Mouse (Mus musculus) kidney, postnatal 10 days (tissue): ENCODE results near the gene Rcor3.

ENCODE experiments used
- DNase-seq: peaks from one replicate; pipeline ENCODE4 v3.0.0; 2021; ENCODE audit warnings: mixed read lengths

Rcor3 gene

DNA sequence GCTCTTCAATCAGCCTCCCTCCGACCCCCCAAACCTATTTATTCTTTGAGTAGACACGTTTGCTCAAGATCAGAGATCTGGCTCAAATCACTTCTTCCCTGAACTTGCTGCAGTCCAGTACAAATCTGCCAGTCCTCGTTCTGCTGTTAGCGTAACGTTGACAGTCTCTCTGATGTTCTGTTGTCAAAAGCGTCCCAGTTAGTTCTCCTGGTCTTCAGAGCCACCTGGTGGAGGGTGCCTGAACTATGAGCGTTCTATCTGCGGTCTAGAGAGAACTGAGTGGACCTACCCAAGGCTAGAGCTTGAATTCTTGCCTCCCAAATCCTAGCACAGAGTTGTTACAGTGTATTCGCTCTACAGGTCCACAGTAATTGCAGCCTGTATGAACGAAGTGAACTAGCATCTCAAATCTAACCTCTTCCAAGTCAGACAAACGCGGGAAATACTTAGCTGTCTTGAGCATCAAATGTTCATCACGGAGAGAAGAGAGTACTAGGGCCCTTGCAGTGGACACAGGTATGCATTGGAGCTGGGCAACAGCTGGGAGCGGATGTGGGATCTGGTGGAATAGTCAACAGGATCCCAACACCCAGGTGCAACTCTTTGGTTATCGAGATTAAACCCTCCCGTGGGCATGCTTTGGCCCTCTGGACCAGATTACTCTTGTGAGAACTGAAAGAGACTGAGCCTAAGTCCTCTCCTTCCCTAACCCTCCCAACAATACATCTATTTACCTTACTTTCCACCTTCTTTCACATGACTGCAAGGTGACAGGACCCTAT is 44.8 kb downstream of the Rcor3 start:
- peak; percentile 93 for DNase-seq

GRCm38 (mm10) chr1:192091806-192092772 is 45.8 kb downstream of the Rcor3 start, which contains the start of gene Traf5:
Traf5 (minus strand) TSS chr1:192092559.
- DNase-seq, result peak; percentile 100

- DNase-seq, result no peak
Measured at GRCm38 (mm10) chr1:192090689-192091567, 46.9 kb downstream of the Rcor3 start.

GRCm38 (mm10) chr1:192090281-192090680 is 47.6 kb downstream of the Rcor3 start:
- no peak for DNase-seq

DNA sequence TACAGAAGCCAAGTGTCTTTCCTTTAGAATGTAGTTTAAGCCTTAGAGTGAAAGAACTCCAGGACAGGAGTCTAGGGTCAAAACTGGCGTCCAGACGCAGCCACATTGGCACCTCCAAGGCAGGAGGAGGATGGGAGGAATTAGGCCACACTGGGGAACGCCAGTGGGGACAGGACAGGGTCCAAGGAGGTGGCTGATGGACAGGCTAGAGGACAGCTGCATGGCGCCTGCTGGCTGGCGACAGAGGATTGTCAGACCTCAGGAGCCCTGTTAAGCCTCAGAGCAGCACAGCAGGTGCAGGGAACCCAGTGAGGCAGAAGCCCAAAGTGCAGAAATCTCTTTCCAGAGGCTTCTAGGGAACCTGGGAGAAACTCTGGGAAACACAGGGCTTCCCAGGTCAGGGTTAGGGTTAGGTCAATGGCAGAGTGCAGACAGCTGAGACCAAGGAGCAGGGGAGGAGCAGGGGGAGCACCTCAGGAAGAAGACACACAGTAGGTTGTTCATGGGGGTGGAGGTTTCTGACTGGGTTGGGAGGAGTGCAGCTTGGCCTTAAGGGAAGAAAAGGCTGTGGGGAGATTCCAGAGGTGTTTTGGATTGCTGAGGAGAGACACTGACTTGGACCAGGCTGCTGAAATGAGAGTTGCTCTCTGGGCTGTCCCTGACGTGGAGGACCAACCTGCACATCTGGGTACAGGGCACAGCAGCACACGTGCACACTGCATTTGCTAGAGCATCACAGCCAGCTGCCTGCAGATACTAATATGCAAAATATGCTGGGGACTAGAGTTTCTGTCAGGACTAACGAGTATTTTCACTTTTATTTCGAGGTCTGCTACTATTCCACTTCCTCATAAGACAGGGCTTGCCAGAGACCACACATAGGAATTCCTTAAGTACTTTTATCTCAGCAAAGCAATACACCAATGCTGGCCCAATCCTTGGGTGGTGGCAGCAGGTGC is 48.4 kb downstream of the Rcor3 start:
- no peak for DNase-seq

DNA sequence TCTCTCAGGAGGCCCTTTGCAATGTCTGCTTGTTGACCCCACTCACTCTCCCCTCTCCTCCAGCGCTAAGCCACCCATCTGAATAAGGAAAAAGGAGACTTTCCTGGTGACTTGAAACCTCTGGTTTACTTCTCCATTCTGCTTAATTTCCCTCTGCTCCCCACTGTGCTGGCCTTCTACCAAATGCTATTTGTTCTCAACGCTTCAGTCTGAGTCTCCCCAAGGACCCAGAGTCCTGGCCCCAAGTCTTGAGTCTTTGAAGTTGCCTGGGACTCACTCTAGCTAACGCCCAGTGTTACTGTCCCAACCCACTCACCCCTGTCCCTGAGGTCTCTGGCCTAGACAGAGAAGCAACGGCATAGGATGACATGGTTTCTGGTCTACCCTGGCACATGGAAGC is 49.9 kb downstream of the Rcor3 start:
- DNase-seq, result no peak

DNA sequence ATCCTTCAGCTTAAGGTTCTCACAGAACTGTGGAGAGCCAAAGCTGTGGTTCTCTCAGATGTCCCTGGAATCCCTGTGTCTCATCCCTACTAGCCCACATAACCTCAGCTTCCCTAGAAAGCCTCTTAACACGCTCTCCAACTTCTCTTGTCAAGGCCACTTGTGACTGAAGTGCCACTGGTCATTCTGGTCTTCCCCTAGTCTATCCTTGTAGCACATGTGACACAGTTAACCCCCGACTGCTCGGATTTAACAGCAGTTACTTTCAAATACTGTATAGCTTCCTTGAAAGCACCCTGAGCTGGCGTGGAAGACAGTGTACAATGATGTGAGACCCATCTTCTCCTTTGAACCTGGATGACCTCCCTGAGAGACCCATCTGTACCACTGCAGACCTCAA is 50.8 kb downstream of the Rcor3 start:
- no peak for DNase-seq

GRCm38 (mm10) chr1:192086279-192087037 is 51.4 kb downstream of the Rcor3 start:
- DNase-seq, result no peak

- no peak for DNase-seq
Measured at GRCm38 (mm10) chr1:192085218-192085617, 52.6 kb downstream of the Rcor3 start.

- DNase-seq, result no peak
Measured at GRCm38 (mm10) chr1:192082646-192083045, 55.2 kb downstream of the Rcor3 start.

DNA sequence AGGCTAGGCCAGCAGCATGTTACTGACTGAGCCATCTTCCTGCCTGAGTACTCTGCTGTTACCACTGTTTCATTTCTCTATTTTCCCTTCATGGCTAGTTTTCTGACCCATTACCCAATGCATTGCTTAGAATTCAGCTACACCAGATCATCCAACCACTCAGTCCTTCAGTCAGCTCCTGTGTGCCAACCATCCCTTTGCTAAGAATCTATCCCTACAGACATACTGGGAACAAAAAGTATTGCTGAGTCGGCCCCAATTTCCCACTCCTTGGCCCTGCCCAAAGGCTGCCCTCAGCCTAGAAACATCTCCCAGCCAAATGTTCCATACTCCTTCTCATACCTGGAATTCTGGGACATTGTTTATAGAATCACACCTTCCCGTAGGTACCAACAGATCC is 56.7 kb downstream of the Rcor3 start:
- no peak for DNase-seq

DNA sequence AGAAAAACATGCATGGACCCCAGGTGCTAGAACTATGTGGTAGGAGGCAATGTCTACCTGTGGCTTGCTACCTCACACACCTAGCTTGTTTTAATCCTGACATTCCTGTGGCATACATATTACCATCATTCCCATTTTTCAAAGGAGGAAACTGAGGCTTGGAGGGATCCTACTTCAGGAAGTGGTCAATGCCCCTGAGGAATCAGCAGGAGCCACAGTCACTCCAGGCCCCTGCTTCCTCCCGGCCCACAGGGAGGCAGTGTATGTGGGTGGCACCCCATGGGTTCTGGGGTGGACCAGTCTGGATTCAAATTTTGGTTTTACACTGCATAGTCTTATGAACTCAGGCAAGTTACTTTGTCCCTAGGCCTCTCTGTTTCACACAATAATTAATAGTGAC is 58.7 kb downstream of the Rcor3 start:
- DNase-seq, result no peak

DNA sequence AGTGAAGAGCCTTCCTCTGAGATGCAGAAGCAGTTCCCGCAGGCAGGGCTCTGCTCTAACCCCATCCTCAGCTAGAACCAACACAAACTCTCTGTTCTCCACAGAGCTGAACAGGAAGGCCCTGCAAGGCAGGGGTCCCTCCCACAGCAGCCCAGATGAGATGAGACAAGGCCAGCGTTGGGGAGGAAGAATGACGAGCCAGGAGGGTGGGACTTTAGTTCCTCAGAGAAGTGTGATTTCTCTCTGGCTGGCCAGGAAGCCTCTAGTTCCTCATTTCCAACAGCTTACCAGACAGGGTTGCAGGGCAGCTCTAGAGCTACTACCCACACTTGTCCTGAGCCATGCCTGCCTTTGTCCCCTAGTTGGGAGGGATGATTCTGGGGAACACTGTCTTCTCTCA is 59.5 kb downstream of the Rcor3 start:
- peak; percentile 73 for DNase-seq

DNA sequence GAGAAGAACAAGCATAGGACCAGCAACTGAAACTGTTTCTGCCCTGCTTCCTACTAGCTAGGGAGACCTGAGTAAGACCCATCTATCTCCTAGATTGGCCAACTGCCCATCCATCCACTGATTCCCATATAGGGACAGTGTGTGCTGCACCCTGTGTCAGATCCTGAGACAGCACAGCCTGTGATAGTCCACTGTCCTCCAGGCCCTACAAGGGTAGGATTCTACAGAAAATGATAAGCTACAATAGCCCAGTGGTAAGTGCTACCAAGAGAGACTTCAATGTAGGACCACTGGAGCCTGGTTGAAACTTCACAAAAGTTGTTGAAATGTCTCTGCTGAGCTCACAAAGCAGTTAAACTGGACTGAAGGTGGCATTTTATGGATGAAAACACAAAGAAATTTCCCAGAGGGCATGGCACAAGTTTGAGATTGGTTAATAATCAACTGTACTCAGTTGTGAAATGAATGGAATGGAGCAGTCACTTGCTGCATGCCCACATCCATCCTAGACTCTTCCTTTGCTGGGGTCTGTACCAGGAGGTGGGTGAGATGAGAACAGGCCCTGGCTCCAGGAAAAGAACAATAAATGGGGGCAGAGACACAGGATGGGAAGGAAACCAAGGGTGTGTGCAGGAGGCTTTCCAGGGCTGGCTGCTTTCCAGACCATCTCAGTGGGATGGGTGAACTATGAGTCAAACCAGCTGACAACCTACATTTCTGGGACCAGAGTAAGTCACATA is 60.9 kb downstream of the Rcor3 start:
- DNase-seq, result peak; percentile 83

- no peak for DNase-seq
Measured at GRCm38 (mm10) chr1:192076101-192076500, 61.8 kb downstream of the Rcor3 start.

- no peak for DNase-seq
Measured at GRCm38 (mm10) chr1:192074824-192075223, 63.0 kb downstream of the Rcor3 start.

DNA sequence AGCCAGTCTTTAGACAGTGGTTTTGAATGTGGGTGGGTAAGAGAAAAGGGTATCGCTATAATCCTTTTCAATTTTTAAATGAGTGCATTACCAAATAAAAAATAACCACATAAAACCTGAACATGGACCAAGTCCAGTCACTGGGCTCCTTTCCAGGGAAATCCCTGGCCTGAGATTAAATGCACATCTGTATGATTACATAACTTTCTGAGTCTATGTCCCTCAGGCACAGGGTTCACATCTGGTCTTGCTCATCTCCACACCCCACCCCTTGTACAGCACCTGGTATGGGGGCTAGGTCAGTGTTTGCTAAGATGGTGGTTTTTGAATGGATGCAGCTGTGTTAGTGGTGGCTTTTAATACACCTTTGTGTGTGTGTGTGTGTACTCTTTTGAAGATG is 65.4 kb downstream of the Rcor3 start:
- no peak for DNase-seq

GRCm38 (mm10) chr1:192070618-192071051 is 67.2 kb downstream of the Rcor3 start:
- peak; percentile 69 for DNase-seq

- DNase-seq, result peak; percentile 75
Measured at GRCm38 (mm10) chr1:192069971-192070591, 67.8 kb downstream of the Rcor3 start.
